Mouse (Mus musculus) cerebellum, adult 2 months (tissue): ENCODE data around the gene Ptgis.

Source experiments
- CTCF ChIP-seq: fragments of 200-500 bp; IDR thresholded peaks from 2 replicates; pipeline ENCODE4 v1.5.1; 2011; ENCODE audit warnings: low read depth, mild to moderate bottlenecking, control low read depth, low read length, moderate library complexity, borderline replicate concordance; ENCODE audit not compliant: insufficient read depth
- POLR2A ChIP-seq: fragments of 200-500 bp; IDR thresholded peaks from 2 replicates; pipeline ENCODE4 v1.6.1; 2011; ENCODE audit warnings: low read length, control low read depth, borderline replicate concordance; ENCODE audit not compliant: insufficient read depth

GRCm38 (mm10) chr2:167281461-167281860 lies 41.1 kb upstream of the Ptgis start:
- no peak for TF ChIP-seq CTCF
- no peak for TF ChIP-seq POLR2A
